Mouse (Mus musculus): ENCODE measurements at regions not wholly inside any gene's neighbourhood (a gene's known extent, or its start where the extent isn't known, plus 50 kb on each side); places are given as distances from the start of the nearest gene placed in this dataset.

GRCm38 (mm10) chr3:36332016-36332415, 109.9 kb upstream of the Qrfpr start:
- no peak overlapping the region for H3K9ac ChIP-seq (replicated peaks)
- H3K4me3 ChIP-seq (replicated peaks): no peak overlapping the region
- ATAC-seq (ENCODE audit: low FRiP score): no peak
- H3K27ac ChIP-seq (replicated peaks): no peak overlapping the region
- no peaks in the 10 kb centered on the region for H3K9me3 ChIP-seq (replicated peaks)
- no peaks in the 10 kb centered on the region for H3K36me3 ChIP-seq
- H3K4me2 ChIP-seq: no peak overlapping the region
- WGBS: 92% methylated on average over 6 of the region's 6 CpGs
- H3K4me1 ChIP-seq: no peaks in the 10 kb centered on the region
- no peaks in the 10 kb centered on the region for H3K27me3 ChIP-seq (replicated peaks)

GRCm38 (mm10) chr3:36330656-36331055, 108.5 kb upstream of the Qrfpr start:
- no peaks in the 10 kb centered on the region for H3K4me1 ChIP-seq
- H3K36me3 ChIP-seq: no peaks in the 10 kb centered on the region
- H3K4me2 ChIP-seq: no peak overlapping the region
- no peak overlapping the region for H3K4me3 ChIP-seq (replicated peaks)
- 41% methylated on average over 9 of the region's 9 CpGs for WGBS
- ATAC-seq (ENCODE audit: low FRiP score): no peak
- no peaks in the 10 kb centered on the region for H3K27me3 ChIP-seq (replicated peaks)
- no peaks in the 10 kb centered on the region for H3K9me3 ChIP-seq (replicated peaks)
- no peak overlapping the region for H3K9ac ChIP-seq (replicated peaks)
- H3K27ac ChIP-seq (replicated peaks): no peak overlapping the region

- WGBS: 89% methylated on average over 7 of the region's 7 CpGs
- H3K27me3 ChIP-seq (replicated peaks): no peaks in the 10 kb centered on the region
- H3K4me3 ChIP-seq (replicated peaks): no peak overlapping the region
- H3K4me1 ChIP-seq: no peaks in the 10 kb centered on the region
- ATAC-seq (ENCODE audit: low FRiP score): no peak
- no peaks in the 10 kb centered on the region for H3K9me3 ChIP-seq (replicated peaks)
- H3K4me2 ChIP-seq: no peak overlapping the region
- no peak overlapping the region for H3K27ac ChIP-seq (replicated peaks)
- H3K9ac ChIP-seq (replicated peaks): no peak overlapping the region
- H3K36me3 ChIP-seq: no peaks in the 10 kb centered on the region
Observed at GRCm38 (mm10) chr3:36329631-36330030, 107.5 kb upstream of the Qrfpr start.

- H3K36me3 ChIP-seq: no peaks in the 10 kb centered on the region
- no peak overlapping the region for H3K4me2 ChIP-seq
- no peak for ATAC-seq (ENCODE audit: low FRiP score)
- no peak overlapping the region for H3K4me3 ChIP-seq (replicated peaks)
- H3K9me3 ChIP-seq (replicated peaks): no peaks in the 10 kb centered on the region
- no peak overlapping the region for H3K27ac ChIP-seq (replicated peaks)
- no peak overlapping the region for H3K9ac ChIP-seq (replicated peaks)
- H3K27me3 ChIP-seq (replicated peaks): no peaks in the 10 kb centered on the region
- H3K4me1 ChIP-seq: no peaks in the 10 kb centered on the region
- WGBS: 81% methylated on average over 2 of the region's 2 CpGs
Observed at GRCm38 (mm10) chr3:36328927-36329326, 106.8 kb upstream of the Qrfpr start.

- no peak overlapping the region for H3K4me3 ChIP-seq (replicated peaks)
- no peak overlapping the region for H3K27ac ChIP-seq (replicated peaks)
- no peaks in the 10 kb centered on the region for H3K27me3 ChIP-seq (replicated peaks)
- H3K36me3 ChIP-seq: no peaks in the 10 kb centered on the region
- ATAC-seq (ENCODE audit: low FRiP score): no peak
- H3K4me2 ChIP-seq: no peak overlapping the region
- H3K4me1 ChIP-seq: no peaks in the 10 kb centered on the region
- H3K9me3 ChIP-seq (replicated peaks): no peaks in the 10 kb centered on the region
- H3K9ac ChIP-seq (replicated peaks): no peak overlapping the region
Observed at GRCm38 (mm10) chr3:36318635-36319034, 96.5 kb upstream of the Qrfpr start.

- WGBS: 8% methylated on average over 3 of the region's 3 CpGs
- H3K27me3 ChIP-seq (replicated peaks): no peaks in the 10 kb centered on the region
- H3K4me3 ChIP-seq (replicated peaks): no peak overlapping the region
- peaks cover 3% of the 10 kb centered on the region; the same call in 1 of the 2 replicates for H3K4me1 ChIP-seq
- H3K27ac ChIP-seq (replicated peaks): no peak overlapping the region
- ATAC-seq (ENCODE audit: low FRiP score): no peak
- H3K9ac ChIP-seq (replicated peaks): no peak overlapping the region
- no peak overlapping the region for H3K4me2 ChIP-seq
- H3K36me3 ChIP-seq: no peaks in the 10 kb centered on the region
- no peaks in the 10 kb centered on the region for H3K9me3 ChIP-seq (replicated peaks)
Observed at GRCm38 (mm10) chr3:36311337-36311736, 89.2 kb upstream of the Qrfpr start.

- Histone ChIP-seq H3K36me3 (no peaks in the 10 kb centered on the region), H3K9me3 (replicated peaks) (no peaks in the 10 kb centered on the region), H3K4me1 (peaks cover 3% of the 10 kb centered on the region; the same call in 1 of the 2 replicates), H3K27me3 (replicated peaks) (no peaks in the 10 kb centered on the region), H3K27ac (replicated peaks) (no peak overlapping the region), H3K9ac (replicated peaks) (no peak overlapping the region), H3K4me2 (peak overlapping the region; percentile 51), H3K4me3 (replicated peaks) (no peak overlapping the region; the same call in 1 of the 2 replicates)
- ATAC-seq (ENCODE audit: low FRiP score): peak; percentile 66
- WGBS: 2% methylated on average over 9 of the region's 9 CpGs
Observed at GRCm38 (mm10) chr3:36310642-36311267, 88.6 kb upstream of the Qrfpr start.

- no peak overlapping the region for H3K27ac ChIP-seq (replicated peaks)
- ATAC-seq (ENCODE audit: low FRiP score): no peak
- no peaks in the 10 kb centered on the region for H3K4me1 ChIP-seq
- 47% methylated on average over 3 of the region's 3 CpGs for WGBS
- H3K4me2 ChIP-seq: no peak overlapping the region
- no peak overlapping the region for H3K4me3 ChIP-seq (replicated peaks)
- no peak overlapping the region for H3K9ac ChIP-seq (replicated peaks)
- H3K27me3 ChIP-seq (replicated peaks): no peaks in the 10 kb centered on the region
- no peaks in the 10 kb centered on the region for H3K9me3 ChIP-seq (replicated peaks)
- H3K36me3 ChIP-seq: no peaks in the 10 kb centered on the region
Observed at GRCm38 (mm10) chr3:36296792-36297191, 74.7 kb upstream of the Qrfpr start.

GRCm38 (mm10) chr3:36291971-36292370, 69.9 kb upstream of the Qrfpr start:
- no peaks in the 10 kb centered on the region for H3K4me1 ChIP-seq
- H3K27me3 ChIP-seq (replicated peaks): no peaks in the 10 kb centered on the region
- no peak overlapping the region for H3K27ac ChIP-seq (replicated peaks)
- H3K4me2 ChIP-seq: no peak overlapping the region
- no peak for ATAC-seq (ENCODE audit: low FRiP score)
- no peaks in the 10 kb centered on the region for H3K36me3 ChIP-seq
- no peaks in the 10 kb centered on the region for H3K9me3 ChIP-seq (replicated peaks)
- 95% methylated on average over 4 of the region's 4 CpGs for WGBS
- H3K4me3 ChIP-seq (replicated peaks): no peak overlapping the region
- no peak overlapping the region for H3K9ac ChIP-seq (replicated peaks)

- 90% methylated on average over 5 of the region's 5 CpGs for WGBS
- no peak for ATAC-seq (ENCODE audit: low FRiP score)
Observed at GRCm38 (mm10) chr3:36284066-36284465, 62.0 kb upstream of the Qrfpr start.

GRCm38 (mm10) chr3:36275502-36275901, 53.4 kb upstream of the Qrfpr start:
- no peaks in the 10 kb centered on the region for H3K27me3 ChIP-seq (replicated peaks)
- no peak overlapping the region for H3K9ac ChIP-seq (replicated peaks)
- H3K4me1 ChIP-seq: no peaks in the 10 kb centered on the region
- no peak for ATAC-seq (ENCODE audit: low FRiP score)
- H3K36me3 ChIP-seq: no peaks in the 10 kb centered on the region
- no peaks in the 10 kb centered on the region for H3K9me3 ChIP-seq (replicated peaks)
- 84% methylated on average over 1 of the region's 1 CpGs for WGBS
- H3K27ac ChIP-seq (replicated peaks): no peak overlapping the region
- no peak overlapping the region for H3K4me2 ChIP-seq
- no peak overlapping the region for H3K4me3 ChIP-seq (replicated peaks)

More at GRCm38 (mm10) chr3:36284066-36284465, 62.0 kb upstream of the Qrfpr start:
- H3K4me2 ChIP-seq: no peak overlapping the region
- H3K9ac ChIP-seq (replicated peaks): no peak overlapping the region
- no peaks in the 10 kb centered on the region for H3K4me1 ChIP-seq
- H3K9me3 ChIP-seq (replicated peaks): no peaks in the 10 kb centered on the region
- no peak overlapping the region for H3K4me3 ChIP-seq (replicated peaks)
- no peaks in the 10 kb centered on the region for H3K27me3 ChIP-seq (replicated peaks)
- H3K27ac ChIP-seq (replicated peaks): no peak overlapping the region
- no peaks in the 10 kb centered on the region for H3K36me3 ChIP-seq
